Mouse (Mus musculus) left cerebral cortex, adult 2 months (tissue): ENCODE measurements at regions not wholly inside any gene's neighbourhood (a gene's known extent, or its start where the extent isn't known, plus 50 kb on each side); places are given as distances from the start of the nearest gene placed in this dataset.
A peak's percentile ranks its signal among the peaks of the same experiment; 100 is the strongest.

Experiments used
- DNase-seq, 2 experiments: peaks; one replicate each; pipeline ENCODE4 v3.0.0; 2021 to 2022; ENCODE audit warnings: low spot score in 2 of 2, mixed read lengths in 1 of 2; ENCODE audit errors: extremely low spot score in 1 of 2
- H3K27ac ChIP-seq: fragments of 200-600 bp; 2 replicates; pipeline ENCODE4 v1.8.1; 2022
- H3K4me3 ChIP-seq: fragments of 200-600 bp; 2 replicates; pipeline ENCODE4 v1.8.1; 2022
- CTCF ChIP-seq: fragments of 200-600 bp; IDR thresholded peaks from 2 replicates; pipeline ENCODE4 v1.8.1; 2022; ENCODE audit warnings: antibody characterized with exemption, mild to moderate bottlenecking, moderate library complexity
- intact Hi-C: fragments of 180-260 bp; cut with DNase I; formaldehyde crosslinking; loops from one replicate; pipeline ENCODE4 v1.15.1; 2025

DNA sequence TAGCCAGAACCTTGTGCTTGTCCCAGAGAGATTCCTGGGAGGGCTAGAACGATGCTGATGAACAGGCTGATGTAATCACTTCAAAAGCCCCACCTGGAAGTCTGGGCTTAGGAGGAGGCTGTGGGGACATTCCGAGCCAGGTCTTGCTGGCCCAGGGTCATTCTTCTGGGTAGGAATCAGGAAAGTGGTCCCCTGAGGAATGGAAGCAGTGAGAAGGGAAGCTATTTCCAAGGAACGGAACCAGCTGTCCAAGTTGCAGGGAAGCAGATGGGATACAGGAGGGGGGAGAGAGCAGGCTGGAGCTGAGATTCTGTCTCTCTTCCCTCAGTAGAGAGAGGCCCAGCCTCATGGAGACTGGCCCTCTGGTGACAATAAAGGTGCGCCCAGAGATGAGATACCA lies 243.9 kb downstream of the Tcf7l2 start:
- DNase-seq, result no peak
- intact Hi-C loops, result no loop called here
- no peak for TF ChIP-seq CTCF
- H3K4me3 ChIP-seq, result no peak overlapping the region
- no peak overlapping the region for H3K27ac ChIP-seq

DNA sequence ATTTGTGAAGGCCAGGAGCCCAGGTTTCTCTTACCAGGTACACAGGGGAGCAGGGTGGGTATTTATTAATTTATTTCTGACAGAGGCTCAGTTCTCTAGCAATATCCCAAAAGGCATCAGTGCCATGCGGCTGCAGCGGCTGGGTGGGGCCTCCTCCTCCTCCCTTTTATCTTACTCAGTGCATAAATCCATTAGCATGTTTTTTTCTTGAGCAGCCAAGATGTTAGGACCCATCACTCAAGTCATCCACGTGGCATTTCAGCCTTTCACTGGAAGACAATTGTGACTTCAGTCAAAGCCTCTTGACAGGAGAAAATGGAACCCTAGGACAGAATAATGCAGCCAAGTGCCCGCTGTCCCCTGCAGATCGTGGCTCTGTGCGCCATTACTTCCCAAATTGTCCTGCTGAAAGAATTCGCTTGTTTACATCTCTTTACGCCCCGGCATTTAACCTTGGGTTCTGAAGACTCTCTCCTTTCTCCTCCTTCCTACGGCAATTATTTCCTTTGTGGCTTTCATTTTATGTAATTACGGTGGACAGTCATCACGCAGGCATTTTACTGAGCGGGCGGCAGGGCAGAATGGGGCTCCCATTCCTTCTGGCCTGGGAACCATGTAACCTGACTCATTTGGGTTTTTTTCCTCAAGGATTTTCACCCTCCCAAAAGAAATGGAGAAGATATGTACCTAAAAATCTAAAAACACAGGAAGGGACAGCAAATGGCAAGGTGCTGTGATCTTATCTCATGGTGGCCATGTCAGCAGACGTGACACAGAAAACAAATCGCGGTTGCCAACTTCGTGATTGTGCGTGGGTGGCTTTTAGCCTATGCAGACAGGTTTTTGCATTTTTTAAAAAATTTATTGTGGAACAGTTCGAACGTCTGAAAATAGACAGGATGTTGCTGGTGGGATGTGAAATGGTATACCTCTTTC lies 250.4 kb downstream of the Tcf7l2 start:
- peak in 1 of 2 experiments; percentile 49 for DNase-seq
- no peak for TF ChIP-seq CTCF
- intact Hi-C loops, result no loop called here
- Histone ChIP-seq H3K27ac (no peak overlapping the region; the same call in 1 of the 2 replicates), H3K4me3 (no peak overlapping the region)

DNA sequence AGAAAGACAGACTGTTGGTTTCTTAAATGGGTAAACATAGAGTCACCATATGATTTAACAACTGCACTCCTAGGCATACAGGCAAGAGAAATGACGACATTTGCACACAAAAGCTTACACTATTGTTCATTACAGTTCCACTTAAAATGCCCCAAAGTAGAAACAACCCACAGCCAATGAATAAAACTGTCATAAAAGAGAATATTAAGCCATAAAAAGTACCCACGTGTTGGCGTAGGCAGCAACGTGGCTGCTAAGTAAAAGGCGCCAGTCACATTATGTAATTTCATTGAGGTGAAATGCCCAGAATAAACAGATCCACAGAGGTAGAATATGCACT lies 251.1 kb downstream of the Tcf7l2 start:
- H3K27ac ChIP-seq, result peak overlapping the region; percentile 40; the same call in 1 of the 2 replicates
- DNase-seq, result no peak
- no peak for TF ChIP-seq CTCF

DNA sequence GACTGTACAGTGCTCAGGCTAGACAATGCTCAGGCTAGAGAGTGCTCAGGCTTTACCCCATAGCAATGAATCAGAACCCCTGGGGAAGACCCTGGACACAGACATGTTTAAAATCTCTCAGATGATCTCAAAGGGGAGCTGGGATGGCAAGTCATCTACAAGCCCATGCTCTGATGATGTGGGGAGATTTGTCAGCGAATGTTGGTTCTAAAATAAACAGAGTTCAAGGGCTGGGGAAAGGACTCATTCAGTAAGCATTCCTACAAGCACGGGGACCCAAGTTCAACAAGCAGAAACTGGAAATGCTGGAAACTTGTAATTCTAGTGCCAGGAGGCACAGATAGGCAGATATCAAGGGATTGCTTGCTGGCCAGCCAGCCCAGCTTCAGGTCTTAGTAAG lies 254.1 kb downstream of the Tcf7l2 start:
- no peak for TF ChIP-seq CTCF
- Histone ChIP-seq H3K27ac (no peak overlapping the region), H3K4me3 (no peak overlapping the region)
- no peak for DNase-seq
- intact Hi-C loops, result no loop called here

More for the DNA sequence above, 251.1 kb downstream of the Tcf7l2 start:
- no peak overlapping the region for H3K4me3 ChIP-seq
- intact Hi-C loops, result no loop called here

DNA sequence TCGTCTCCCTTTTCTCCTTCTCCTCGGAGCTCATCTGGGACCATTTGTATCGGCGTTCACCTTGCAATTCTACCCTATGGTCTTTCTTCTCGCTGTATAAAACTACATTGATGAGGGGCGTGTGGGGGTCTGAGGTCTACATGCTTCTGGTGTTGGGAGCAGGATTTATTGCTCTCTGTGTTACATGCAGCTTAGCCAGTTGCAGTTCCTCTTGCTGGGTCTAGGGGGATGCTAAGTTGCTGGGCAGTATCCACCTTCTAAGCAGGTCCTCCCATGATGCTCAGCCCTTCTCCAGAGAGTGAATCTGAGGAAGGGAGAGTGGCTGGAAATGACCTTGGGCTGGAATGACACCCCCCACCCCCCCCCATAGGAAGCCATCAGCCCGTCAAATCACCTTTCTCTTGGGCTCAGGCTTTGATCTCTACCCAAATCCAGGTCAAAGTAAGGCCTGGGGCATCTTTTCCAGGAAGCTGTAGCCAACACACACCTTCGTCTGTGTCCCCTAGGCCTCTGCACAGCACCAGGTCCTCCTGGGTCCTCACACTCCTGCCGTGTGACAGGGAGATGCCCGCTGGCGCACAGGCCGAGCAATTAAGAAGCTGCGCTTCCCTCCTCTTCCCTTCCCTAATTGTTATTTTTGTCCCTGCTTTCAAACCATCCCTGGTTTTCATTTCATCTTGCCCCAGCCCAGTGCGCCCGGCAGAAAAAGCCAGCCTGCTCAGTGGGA lies 257.0 kb downstream of the Tcf7l2 start:
- no peak overlapping the region for H3K4me3 ChIP-seq
- no peak overlapping the region for H3K27ac ChIP-seq
- intact Hi-C loops, result no loop called here
- no peak for DNase-seq
- no peak; the same call in 1 of the 2 replicates for TF ChIP-seq CTCF

DNA sequence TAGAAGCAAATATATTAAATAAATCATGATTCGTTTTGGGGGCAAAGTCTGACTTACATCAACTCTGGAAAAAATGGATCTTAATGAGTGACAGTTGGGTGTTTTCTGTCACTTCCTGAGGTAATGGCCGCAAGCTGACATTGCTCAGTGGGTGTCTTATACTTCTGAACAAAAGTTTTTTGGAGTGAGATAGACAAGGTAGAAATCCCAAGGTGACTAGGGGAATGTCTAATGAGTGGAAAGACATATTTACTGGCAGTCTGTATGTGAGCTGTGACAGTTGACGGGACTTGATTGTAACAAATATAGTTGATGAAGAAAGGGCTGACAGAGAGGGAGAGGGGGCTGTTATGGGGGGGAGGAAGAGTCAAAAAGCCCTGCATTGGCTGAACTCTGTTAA lies 257.8 kb downstream of the Tcf7l2 start:
- intact Hi-C loops, result no loop called here
- H3K4me3 ChIP-seq, result no peak overlapping the region
- no peak overlapping the region for H3K27ac ChIP-seq
- no peak for TF ChIP-seq CTCF
- DNase-seq, result no peak

DNA sequence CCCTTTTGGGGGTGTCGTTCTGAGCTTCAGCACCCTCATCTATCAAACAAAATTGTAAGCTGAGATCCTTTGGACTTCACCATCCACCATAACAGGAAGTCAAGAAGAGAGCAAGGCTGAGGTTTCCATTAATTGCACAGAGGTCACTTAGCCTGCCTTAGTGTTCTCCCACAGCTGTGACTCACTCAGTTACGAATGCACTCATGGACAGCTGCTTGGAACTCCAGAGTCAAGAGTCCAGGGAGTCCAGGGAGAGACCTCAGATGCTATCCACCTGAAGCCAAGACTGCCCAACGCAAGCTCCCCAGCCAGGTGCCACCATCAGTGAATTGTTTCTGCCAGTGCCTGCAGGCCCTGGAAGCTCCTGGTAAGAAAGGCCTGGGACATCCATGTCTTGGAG lies 259.8 kb downstream of the Tcf7l2 start:
- DNase-seq, result no peak
- Histone ChIP-seq H3K27ac (no peak overlapping the region), H3K4me3 (no peak overlapping the region)
- no peak for TF ChIP-seq CTCF
- intact Hi-C loops, result no loop called here

DNA sequence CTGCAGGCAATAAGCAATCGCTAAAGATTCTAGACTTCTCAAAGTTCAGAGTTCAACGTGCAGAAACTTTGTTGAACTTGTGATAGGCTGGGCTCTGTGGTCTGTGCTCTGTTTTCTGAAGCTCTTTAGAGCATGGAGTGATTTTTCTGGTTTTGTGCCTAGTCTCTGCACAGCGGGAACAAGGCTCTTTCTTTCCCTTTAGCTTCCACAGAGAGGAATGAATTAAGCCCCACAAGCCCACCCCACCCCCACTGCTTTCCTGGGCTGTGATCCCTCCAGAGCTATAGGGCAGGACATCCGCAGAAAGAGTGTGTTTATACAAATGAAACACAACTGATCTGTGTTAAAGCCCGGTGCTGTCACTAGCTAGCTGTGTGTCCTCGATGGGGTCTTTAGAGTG lies 264.3 kb downstream of the Tcf7l2 start:
- intact Hi-C loops, result no loop called here
- no peak overlapping the region for H3K27ac ChIP-seq
- no peak overlapping the region for H3K4me3 ChIP-seq
- no peak for TF ChIP-seq CTCF
- no peak for DNase-seq

DNA sequence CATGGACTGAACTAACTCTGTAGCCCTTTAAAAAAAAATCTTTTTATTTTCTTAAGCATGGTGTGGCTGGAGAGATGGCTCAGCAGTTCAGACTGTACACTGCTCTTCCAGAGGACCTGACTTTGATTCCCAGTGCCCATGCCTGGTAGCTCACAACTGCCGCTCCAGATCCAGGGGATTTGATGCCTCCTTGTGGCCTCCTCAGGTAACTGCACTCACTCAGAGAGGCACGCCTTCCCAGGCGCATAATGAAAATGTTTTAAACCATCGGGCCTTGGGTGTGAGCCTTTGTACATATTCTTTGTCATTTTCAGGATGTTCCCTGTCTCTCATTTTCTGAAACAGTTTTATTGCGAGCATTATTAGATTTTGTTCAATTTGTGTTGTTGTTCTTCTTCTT lies 265.8 kb downstream of the Tcf7l2 start:
- intact Hi-C loops, result no loop called here

DNA sequence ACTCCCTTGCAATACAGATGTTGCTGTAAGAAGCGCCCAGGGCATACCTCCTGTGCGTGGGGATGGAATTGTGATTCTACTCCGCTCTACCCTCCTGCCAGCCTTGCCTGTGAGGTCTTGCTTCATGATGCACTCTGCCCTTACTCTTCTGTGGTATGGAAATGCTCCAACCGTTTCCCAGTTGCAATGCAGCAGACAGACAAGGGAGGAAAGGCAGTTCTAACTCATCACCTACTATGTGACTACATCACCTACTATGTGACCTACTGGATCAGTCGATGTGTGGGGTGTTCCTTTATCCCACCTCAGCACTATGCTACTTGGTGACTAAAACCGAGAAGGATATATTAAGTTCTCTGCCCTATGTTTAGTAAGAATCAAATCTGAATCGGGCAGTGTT lies 269.1 kb downstream of the Tcf7l2 start:
- H3K27ac ChIP-seq, result no peak overlapping the region
- DNase-seq, result no peak
- no peak for TF ChIP-seq CTCF
- intact Hi-C loops, result no loop called here
- H3K4me3 ChIP-seq, result no peak overlapping the region

More for the DNA sequence above, 265.8 kb downstream of the Tcf7l2 start:
- no peak overlapping the region for H3K4me3 ChIP-seq
- no peak overlapping the region for H3K27ac ChIP-seq
- peak; percentile 8 for TF ChIP-seq CTCF
- DNase-seq, result no peak

DNA sequence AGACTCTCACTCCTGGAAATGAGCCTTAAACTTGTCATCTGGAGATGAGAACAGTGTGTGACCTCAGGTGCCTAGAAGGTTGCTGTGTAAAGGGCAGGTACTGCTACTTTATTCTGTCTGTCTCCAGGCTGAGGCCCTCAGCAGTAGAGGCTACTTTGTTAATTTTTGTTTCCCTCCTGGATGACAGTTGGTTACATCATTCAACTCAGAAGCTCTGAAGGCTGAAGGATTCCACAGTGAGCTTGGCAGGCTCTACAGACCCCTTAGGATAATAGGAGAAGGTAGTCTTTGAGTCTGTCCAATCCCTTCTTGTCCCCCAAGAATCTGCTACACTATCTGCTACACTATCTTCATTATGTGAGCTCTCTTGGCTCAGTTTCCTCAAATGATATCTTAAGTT lies 269.7 kb downstream of the Tcf7l2 start:
- DNase-seq, result no peak
- Histone ChIP-seq H3K27ac (no peak overlapping the region), H3K4me3 (no peak overlapping the region)
- intact Hi-C loops, result no loop called here
- TF ChIP-seq CTCF, result no peak

DNA sequence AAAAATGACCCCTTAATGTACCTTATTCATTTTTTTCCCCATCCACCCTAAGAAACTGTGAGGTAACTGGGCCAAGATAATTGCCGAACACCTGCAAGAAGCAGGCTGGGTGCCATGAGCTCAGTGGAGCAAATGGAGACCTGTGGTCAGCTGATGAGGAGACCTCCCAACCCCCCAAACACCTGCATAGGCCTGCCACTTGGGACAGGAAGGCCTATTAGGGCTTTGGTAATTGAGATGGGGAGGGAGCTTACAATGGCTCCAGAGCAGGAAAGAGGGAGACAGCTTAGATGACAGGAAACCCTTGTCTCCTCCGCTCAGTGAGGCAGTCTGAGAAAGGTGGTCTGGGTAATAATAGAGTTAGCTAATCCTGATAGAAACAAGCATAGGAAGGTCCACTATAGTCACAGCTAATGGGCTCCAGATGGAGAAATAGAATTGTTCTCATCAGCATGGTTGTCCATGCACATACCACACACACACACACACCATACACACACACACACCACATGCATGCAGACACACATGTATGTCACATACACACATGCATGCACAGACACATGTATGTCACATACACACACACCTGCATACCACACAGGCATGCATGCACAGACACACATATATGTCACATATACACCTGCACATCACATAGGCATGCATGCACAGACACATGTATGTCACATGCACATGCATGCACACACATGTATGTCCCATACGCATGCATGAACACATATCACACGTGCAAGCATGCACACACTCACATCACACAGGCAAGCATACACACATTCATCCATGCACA lies 270.2 kb upstream of the Habp2 start:
- Histone ChIP-seq H3K4me3 (no peak overlapping the region), H3K27ac (no peak overlapping the region)
- DNase-seq, result no peak
- intact Hi-C loops, result no loop called here
- no peak for TF ChIP-seq CTCF
